Mouse (Mus musculus): ENCODE data around the gene Dxo.

The Dxo gene

DNA sequence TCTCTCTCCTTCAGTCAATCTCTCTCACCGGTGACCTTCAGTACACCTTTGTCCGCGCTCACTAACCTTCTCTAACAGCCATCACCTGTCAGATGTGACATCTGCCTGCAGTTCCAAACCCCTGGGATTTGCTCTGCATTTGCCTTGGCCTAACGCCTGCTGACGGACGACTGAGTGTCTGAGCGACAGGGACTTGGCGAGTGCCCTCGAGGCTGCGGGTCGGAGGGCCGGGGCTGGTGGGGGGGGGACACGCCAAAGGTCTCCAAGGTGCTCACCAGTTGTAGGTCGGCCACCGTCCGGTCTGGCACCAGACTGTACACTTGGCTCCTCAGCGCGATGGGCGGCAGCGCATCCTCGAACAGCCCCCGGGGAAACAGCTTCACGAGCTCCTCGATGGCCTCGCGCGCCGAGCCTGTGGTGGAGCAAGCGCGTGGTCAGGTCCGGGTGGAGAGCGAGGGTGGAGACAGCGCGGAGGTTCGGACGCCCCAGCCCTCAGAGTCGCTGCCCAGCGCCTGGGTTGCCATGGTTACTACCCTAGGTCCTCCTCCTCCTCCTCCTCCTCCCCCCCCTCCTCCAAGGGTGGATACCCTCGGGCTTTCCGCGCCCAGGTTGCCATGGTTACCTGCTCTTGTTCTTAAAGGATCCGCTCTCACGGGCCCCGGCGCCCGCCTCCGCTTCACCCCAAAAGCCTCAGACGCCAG, 514 bp upstream of the Dxo start:
- DNase-seq (ENCODE audit: low spot score), result no peak

DNA sequence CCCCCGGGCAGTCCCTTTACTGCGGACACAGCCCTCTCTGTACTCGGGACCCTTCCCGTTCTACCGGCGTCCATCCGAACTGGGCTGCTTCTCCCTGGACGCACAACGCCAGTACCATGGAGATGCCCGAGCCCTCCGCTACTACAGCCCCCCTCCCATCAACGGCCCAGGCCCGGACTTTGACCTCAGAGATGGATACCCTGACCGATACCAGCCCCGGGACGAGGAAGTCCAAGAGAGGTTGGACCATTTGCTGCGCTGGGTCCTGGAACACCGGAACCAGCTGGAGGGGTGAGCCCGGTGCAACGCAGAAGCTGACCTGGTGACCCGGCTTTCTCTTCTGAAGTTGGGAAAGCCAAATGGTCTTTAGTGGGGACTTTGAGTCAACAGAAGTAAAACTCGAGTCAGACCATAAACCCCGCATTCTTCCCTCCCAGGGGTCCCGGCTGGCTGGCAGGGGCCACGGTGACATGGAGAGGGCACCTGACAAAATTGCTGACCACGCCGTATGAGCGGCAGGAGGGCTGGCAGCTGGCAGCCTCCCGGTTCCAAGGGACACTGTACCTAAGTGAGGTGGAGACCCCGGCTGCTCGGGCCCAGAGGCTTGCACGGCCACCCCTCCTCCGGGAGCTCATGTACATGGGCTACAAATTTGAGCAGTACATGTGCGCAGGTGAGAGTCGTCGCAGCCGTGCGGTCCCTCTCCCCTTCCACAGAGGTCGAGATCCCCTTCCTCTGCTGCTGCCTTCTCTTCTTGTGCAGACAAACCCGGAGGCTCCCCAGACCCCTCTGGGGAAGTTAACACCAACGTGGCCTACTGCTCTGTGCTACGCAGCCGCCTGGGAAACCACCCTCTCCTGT, 875 bp downstream of the Dxo start:
- DNase-seq (ENCODE audit: low spot score), result no peak

GRCm38 (mm10) chr17:34838785-34839184, 2.0 kb downstream of the Dxo start:
- no peak for DNase-seq (ENCODE audit: low spot score)

- no peak for DNase-seq (ENCODE audit: low spot score)
Measured at GRCm38 (mm10) chr17:34840736-34841307, 4.0 kb downstream of the Dxo start.

GRCm38 (mm10) chr17:34844884-34845283, 8.1 kb downstream of the Dxo start:
- no peak for DNase-seq (ENCODE audit: low spot score)

GRCm38 (mm10) chr17:34847192-34847591, 10.4 kb downstream of the Dxo start:
- no peak for DNase-seq (ENCODE audit: low spot score)

GRCm38 (mm10) chr17:34847615-34848014, 10.8 kb downstream of the Dxo start:
- DNase-seq (ENCODE audit: low spot score), result no peak

DNA sequence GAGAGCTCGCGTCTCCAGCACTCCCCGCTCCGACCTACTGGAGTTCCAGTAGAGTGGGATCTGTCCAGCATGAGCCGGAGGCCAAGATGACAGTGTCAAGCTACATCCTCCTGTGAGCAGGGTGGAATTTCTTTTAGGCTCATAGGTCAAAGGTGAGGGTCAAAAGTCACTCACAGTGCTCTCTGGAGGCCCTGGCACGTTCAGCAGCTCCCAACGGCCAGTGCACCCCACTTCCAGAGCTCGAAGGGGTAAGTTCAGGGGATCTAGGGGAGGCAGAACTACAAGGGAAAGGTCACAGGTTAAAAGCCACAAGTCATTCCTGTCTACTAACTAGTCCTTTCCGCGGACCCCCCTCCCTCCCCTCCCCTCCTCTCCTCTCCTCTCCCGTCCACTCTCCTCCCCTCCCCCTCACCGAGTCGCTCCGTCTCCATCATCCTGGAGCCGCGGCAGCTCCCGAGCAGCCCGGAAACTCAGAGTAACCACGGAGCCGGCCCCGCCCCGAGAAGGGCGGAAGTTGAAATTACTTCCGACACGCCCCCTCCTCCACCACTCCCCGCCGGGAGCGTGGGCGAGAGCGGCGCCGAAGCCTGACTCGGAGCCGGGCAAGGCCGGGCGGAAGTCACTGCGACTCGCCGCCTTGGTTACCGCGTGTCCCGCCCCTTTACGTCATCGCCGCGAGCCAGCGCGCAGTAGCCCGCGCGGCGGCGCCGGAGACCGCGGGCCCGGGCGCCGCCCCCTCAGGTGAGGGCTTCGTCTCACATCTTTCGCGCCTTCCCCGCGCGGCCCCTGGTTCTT, 13.1 kb downstream of the Dxo start, which contains the start of the genes Skiv2l and Nelfe:
TSS of gene Skiv2l (minus strand) at position 489 of the 795 bp plus-strand sequence.
TSS of gene Nelfe (plus strand) at position 670 of the 795 bp plus-strand sequence.
- DNase-seq (ENCODE audit: low spot score), result peak; percentile 99

DNA sequence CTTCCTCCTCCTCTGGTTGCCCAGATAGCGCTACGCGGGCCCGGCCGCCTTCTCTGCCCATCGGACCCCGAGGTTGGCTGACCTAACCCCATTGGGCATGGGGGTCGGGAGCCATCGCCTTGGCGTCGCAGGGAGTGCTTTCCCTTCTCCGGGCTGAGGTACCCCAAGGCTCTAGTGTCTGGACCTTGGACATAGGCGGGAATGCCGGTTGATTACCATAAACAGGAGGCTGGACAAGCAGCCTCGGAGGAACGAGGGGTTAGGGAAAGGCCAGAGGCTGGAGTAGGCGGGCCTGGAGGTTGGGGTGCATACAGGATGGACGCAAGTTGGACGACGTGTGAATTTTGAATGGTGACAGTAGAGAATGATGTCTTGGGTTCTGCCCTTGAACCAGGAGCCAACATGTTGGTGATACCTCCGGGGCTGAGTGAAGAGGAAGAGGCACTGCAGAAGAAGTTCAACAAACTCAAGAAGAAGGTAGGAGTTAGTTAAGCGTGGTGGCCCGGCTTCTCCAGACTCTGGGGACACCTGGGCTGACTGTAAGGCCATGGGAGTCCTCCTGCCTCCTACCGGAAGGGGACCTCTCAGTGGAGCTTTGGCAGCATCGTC, 13.8 kb downstream of the Dxo start:
- peak; percentile 20 for DNase-seq (ENCODE audit: low spot score)

DNA sequence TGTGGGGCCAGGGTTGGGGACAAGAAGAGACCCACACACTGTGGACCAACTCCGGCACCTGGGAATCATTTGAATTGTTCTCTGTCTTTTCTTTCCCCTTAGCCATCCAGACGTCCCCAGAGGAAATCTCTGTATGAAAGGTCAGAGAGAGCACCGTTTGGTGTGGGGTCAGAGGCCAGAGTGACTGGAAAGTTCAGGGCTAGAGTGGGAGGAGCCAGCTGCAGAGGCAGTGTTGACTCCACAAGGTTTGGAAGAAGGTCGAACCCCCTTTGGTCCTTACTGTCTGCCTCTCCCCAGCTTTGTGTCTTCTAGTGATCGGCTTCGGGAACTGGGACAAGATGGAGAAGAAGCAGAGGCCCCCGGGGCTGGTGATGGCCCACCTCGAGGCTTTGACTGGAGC, 16.7 kb downstream of the Dxo start:
- no peak for DNase-seq (ENCODE audit: low spot score)

GRCm38 (mm10) chr17:34854761-34855160, 17.9 kb downstream of the Dxo start:
- no peak for DNase-seq (ENCODE audit: low spot score)

GRCm38 (mm10) chr17:34855825-34856224, 19.0 kb downstream of the Dxo start:
- DNase-seq (ENCODE audit: low spot score), result peak; percentile 72

- no peak for DNase-seq (ENCODE audit: low spot score)
Measured at GRCm38 (mm10) chr17:34858670-34859069, 21.9 kb downstream of the Dxo start.

- no peak for DNase-seq (ENCODE audit: low spot score)
Measured at GRCm38 (mm10) chr17:34860514-34860913, 23.7 kb downstream of the Dxo start.

- DNase-seq (ENCODE audit: low spot score), result no peak
Measured at GRCm38 (mm10) chr17:34861704-34862415, 25.0 kb downstream of the Dxo start.

GRCm38 (mm10) chr17:34862416-34863081, 25.7 kb downstream of the Dxo start, which contains the start of gene Cfb:
Gene Cfb, minus strand, starts transcription at chr17:34862518.
- DNase-seq (ENCODE audit: low spot score), result no peak

- no peak for DNase-seq (ENCODE audit: low spot score)
Measured at GRCm38 (mm10) chr17:34865981-34866380, 29.2 kb downstream of the Dxo start.

GRCm38 (mm10) chr17:34874321-34874720, 37.5 kb downstream of the Dxo start:
- DNase-seq (ENCODE audit: low spot score), result no peak

DNA sequence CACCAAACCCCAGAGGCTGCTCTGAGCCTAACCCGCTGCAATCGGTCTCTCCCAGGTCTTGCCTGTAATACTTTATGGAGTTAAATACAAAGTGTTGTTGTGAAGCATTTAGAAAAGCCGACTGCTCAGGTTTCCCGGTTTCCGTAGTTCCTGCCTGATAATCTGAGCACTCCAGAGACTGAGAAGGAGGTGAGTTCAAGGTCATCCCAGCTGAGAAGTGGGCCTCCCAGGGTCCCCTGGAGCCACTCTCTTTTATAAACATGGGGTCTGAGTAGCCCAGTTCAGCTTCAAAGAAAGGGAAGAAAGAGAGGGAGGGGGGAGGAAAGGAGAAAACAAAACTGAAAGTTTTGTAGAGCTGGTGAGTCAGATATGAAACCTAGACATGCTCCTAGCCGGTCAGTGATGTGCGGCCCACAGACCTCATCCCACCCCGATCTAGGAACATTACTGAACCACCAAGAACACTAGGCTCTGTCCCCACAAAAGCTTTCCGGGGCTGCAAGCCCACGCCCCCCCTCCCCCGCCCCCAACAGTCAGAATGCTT, 42.6 kb downstream of the Dxo start, which contains the start of gene Zbtb12:
TSS of gene Zbtb12 (plus strand) at position 148 of the 544 bp plus-strand sequence.
- no peak for DNase-seq (ENCODE audit: low spot score)

- DNase-seq (ENCODE audit: low spot score), result no peak
Measured at GRCm38 (mm10) chr17:34881166-34881565, 44.3 kb downstream of the Dxo start.
